Mouse (Mus musculus): ENCODE results near the gene Poldip3. TPM values are rescaled to one million over a fixed set of nuclear protein-coding genes. Genes with fewer than 3 reads are reported as not detected.

Gene Poldip3
- polyA plus RNA-seq, 1 experiment from 2014 or later: 89.4 TPM

Other genes with a start within 250 kb of the Poldip3 start
- 6.7 TPM in 2 replicates for gene Tcf20, start 161.5 kb downstream of the Poldip3 start, polyA plus RNA-seq (2014; fragmentation: Nextera tagmentation; extraction: Ambion mirVana)
- gene Nfam1, start 116.1 kb downstream of the Poldip3 start, polyA plus RNA-seq (2014; fragmentation: Nextera tagmentation; extraction: Ambion mirVana): 1.6 and 1.7 TPM in 2 replicates
- gene Serhl, start 59.9 kb downstream of the Poldip3 start, polyA plus RNA-seq (2014; fragmentation: Nextera tagmentation; extraction: Ambion mirVana): 56.4 and 68.5 TPM in 2 replicates
- gene Rrp7a, start 26.6 kb downstream of the Poldip3 start, polyA plus RNA-seq (2014; fragmentation: Nextera tagmentation; extraction: Ambion mirVana): 34.9 and 42.7 TPM in 2 replicates
- gene Cyb5r3, start 23.2 kb upstream of the Poldip3 start, polyA plus RNA-seq (2014; fragmentation: Nextera tagmentation; extraction: Ambion mirVana): 154 and 162 TPM in 2 replicates
- gene A4galt, start 102.4 kb upstream of the Poldip3 start, polyA plus RNA-seq (2014; fragmentation: Nextera tagmentation; extraction: Ambion mirVana): 0.17 and 0.55 TPM in 2 replicates
- gene Arfgap3, start 200.9 kb upstream of the Poldip3 start, polyA plus RNA-seq (2014; fragmentation: Nextera tagmentation; extraction: Ambion mirVana): 29.9 and 34.4 TPM in 2 replicates

All from heart, embryonic 11.5 days (tissue).